Mouse (Mus musculus): ENCODE measurements around the gene Rasl11a. TPM values are rescaled to one million over a fixed set of nuclear protein-coding genes. Genes with fewer than 3 reads are reported as not detected.
A peak's percentile ranks its signal among the peaks of the same experiment; 100 is the strongest.

The Rasl11a gene
- total RNA-seq, 1 experiment from 2014 or later: 1.2 TPM

DNA sequence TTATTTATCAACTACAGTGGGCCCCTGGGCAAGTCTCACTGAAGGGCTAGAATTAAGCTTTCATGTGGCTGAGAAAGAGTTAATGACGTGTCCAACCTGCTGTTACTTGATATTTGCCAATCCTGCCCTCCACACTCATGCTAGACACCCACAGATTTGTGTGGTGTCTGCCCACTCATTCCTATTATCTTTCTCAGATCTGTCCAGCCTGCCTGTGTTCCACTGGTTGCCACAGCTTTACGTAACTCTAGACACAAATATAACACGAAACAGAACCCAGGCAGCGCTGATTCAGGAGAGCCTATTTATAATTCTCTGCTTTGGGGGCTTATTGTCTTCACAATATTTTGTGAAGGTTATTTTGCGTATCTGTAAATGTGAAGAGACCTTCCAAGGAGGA, 3.6 kb upstream of the Rasl11a start:
- ATAC-seq (replicated peaks; ENCODE audit: low read depth, poor library complexity, severe bottlenecking): no peak

DNA sequence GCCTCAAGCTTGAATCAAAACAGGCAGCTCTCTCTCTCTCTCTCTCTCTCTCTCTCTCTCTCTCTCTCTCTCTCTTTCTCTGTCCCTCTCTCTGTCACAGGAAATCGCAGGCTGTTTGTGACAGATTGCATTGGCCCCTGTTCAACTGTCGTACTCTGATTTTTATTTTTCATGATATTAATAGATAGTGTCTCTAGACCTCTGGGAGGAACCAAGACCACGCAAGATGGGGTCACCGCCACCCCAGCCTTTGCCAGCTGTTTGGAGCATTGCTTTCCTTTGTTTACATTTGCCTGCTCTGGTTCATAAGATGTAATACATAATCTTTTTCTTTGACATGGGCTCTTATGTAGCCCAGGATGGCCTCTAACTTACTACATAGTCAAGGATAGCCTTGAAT, 2.9 kb upstream of the Rasl11a start:
- ATAC-seq (replicated peaks; ENCODE audit: low read depth, poor library complexity, severe bottlenecking): no peak

DNA sequence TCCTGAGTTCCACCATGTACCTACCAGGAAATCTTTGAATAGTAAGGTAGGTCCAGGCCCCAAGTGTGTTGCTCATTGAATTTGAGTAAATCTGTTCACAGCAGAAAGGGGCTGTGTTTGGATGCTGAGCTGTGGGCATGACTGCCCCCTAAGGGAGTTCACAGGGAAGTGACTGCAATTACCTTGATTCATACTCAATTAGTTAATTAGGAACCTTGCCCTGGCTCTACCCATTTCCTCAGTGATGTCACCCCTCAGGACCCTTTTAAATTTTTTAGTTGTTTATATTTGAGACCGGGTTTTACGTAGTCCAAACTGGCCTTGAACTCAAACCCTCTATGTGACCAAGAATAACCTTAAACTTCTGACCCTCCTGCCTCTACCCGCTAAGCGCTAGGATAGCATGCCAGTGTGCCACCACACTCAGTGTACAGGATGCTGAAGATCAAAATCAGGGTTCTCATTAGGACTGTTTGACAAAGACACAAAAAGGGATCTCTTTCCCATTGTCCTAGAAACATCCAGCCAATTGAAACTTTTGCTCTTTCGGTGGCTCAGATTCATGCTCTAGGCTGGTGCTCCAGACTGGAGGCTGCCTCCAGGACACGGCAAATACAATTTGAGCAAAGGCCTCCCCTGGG, 450 bp upstream of the Rasl11a start:
- ATAC-seq (replicated peaks; ENCODE audit: low read depth, poor library complexity, severe bottlenecking): peak; percentile 40; the same call in 1 of the 2 replicates

DNA sequence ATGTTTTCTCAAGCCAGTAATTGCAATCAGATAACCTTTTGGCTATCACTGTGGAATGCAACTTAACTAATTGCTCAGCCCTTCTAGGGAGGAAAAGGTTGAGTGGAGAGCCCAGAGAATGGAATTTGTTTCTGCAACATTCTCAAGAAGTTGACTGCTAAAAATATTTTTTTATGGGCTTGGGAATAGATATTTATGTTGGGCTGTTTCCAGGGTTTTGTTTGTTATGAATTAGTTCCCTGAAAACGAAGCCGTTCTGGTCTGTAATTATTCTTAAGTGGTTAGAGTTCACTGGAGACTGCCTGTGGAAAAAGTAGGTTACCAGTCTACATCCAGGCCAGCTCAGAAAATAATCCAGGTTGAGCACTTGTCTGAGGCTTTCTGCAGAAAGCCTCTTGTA, 1.6 kb downstream of the Rasl11a start:
- no peak for ATAC-seq (replicated peaks; ENCODE audit: low read depth, poor library complexity, severe bottlenecking)

DNA sequence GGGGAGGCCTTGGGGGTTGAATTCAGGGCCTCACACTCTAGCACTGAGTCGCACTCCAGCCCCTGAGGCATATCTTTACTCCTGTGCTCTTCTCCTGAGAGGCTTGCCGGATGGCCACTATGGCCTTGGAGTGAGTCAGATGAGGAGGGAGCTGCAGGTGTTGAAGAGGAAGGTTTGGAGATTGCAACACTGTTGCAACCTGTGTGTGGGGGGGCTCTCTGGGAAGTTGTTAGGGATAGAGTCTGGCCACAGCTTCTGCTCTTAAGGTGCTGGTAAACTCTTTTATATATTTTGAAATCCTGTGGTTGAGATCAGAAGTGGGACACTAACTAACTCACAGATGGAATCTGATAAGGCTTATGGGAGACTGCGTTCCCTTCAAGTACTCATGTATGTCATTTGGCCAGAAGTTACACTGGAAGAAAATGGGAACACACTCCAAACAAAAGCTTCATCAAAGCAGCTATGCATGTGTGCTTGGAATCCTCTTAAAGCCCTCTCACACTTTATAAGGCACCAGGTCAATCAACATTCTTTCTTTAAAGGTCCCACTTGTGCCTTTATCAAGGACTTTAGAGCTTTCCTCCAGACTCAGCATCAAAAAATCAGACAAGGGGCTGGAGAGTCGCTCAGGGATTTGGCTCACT, 4.2 kb downstream of the Rasl11a start:
- ATAC-seq (replicated peaks; ENCODE audit: low read depth, poor library complexity, severe bottlenecking): 0 out of 2 replicates have a peak, but pooled peaks have one; percentile 3

DNA sequence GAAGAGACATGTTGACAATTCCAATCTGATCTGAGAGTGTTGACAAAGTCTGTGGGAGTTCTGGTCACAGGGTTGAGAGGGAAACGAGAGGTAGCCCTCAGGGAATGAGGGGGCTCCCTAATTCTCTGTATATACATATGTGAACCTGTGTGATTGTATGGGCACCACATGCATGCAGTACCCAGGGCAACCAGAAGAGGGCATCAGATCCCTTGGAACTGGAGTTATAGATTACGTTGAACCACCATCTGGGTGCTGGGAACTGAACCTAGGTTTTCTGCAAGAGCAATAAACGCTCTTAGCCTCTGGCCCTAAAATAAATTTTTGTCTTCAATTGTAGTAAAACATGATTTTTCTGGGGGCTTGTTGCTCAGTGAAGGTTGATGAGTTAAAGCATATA, 11.2 kb downstream of the Rasl11a start:
- ATAC-seq (replicated peaks; ENCODE audit: low read depth, poor library complexity, severe bottlenecking): no peak

DNA sequence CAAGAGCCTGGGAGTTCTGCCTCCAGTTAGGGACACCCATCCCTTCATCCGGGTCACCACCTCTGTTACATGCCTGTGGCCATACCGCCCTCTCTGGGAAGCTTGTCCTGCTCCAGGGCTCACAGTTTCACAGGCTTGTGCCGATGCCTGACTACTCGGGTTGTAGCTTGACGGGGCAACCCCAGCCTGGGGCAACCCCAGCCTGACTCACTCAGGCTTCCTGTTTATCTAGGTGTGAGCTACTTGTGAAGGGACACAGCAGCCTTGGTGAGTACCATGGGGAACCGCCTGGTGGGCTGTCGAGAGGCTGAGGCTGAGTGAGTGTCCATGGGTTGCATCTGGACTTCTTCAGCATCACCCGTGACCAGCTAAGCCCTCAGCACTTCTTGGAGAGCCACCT, 12.7 kb downstream of the Rasl11a start:
- no peak for ATAC-seq (replicated peaks; ENCODE audit: low read depth, poor library complexity, severe bottlenecking)

DNA sequence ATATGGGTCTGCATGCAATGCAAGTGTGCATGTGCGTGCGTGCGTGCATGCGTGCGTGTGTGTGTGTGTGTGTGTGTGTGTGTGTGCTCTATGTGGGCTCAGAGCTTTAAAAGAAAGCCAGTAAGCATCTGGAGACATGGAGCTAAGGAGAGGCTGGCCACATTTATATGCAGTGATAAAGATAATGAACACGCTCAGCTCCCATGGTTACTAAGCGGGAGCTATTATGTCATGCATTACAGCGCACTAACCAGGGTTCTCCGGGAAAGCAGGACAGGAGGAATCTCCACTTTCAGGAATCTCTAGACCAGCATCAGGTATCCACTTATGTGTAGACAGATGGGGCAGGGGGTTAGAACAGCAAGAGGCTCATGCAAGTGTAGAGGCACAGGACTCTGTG, 13.9 kb downstream of the Rasl11a start:
- ATAC-seq (replicated peaks; ENCODE audit: low read depth, poor library complexity, severe bottlenecking): no peak

DNA sequence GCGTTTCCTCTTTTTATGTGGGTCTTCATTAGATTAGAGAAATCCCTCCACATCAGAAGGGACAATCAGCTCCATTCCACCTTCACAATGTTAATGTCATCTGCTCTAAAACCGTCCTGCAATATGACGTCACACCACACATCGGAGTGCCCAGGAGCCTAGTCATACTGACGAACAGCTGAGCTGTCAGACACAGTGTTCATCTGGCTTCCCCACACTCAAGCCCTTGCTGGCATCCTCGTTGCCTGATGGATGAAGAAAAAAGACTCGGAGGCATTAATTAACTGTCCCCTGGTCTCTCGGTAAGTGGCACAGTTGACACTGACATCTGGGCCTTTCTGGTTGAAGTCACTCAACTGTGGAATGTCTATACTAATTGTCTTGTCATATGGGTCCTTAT, 14.4 kb downstream of the Rasl11a start:
- ATAC-seq (replicated peaks; ENCODE audit: low read depth, poor library complexity, severe bottlenecking): no peak

DNA sequence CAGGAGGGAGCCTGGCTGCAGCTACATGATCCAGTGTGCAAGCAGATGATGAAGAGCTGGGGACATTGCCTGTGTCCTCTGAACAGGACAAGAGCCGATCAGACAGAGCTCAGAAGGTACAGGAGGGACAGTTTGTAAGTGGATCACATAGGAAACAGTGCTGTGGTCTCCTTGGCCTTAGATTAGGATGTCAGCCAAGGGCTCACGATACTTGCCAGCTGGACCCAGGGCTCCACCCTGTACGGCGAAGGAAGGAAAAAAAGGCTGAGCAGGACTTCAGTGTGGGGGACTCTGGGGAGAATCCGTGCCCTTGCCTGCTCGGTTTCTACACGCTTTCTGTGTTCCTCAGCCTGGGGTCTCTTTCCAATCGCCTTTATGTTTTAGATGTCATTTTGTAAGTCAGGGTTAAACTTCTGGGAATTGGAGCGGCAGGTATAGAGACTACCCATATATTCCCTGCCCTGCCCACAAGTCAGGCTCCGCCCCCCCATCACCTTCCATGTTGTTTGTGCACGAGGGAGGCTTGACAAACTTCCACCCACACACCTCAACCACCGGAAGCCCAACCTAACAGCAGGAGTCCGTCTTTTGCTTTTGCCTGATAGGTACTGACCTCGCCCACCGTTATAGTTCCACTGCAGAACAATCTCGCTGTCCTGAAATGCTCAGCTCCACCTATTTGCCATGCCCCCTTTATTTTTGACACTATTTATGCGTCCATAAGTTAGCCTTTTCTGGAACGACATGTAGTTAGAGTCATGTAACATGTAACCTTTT, 15.5 kb downstream of the Rasl11a start:
- 0 out of 2 replicates have a peak, but pooled peaks have one; percentile 29 for ATAC-seq (replicated peaks; ENCODE audit: low read depth, poor library complexity, severe bottlenecking)

DNA sequence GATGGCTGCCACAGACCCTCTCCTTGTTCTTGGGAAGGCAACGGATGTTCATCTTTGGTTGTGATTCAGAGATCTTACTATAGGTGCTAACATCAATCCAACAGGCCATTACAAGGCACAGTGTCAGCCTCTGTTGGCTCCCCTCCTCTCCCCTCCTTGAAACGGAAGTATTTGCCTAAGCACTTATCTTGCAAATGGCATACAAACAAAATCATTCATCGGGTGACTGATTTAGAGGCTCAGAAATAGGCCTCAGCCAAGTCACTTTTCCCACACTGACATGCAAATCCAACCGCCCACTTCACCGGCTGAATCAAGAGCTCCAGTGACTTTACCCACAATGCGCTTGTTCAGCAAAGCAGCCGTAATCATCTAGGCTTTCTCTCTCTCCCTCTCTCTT, 16.7 kb downstream of the Rasl11a start:
- ATAC-seq (replicated peaks; ENCODE audit: low read depth, poor library complexity, severe bottlenecking): no peak

DNA sequence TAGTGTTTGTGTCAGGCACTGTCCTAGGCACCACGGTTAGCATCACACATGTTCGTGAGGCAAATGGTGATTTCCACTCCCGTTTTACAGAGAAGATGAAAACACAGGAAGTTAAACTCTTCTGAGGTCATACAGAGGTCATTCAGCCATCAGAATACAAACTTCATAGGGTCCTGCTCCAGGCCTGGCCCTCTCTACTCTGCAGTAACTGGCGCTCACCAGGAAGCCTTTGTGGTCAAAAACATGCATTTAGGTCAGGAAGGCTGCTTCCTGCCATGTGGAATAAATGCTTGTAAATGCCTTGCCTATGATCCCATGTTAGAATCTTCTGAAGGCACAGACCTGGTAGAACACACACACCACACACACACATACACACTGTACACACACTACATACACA, 20.6 kb downstream of the Rasl11a start:
- ATAC-seq (replicated peaks; ENCODE audit: low read depth, poor library complexity, severe bottlenecking): no peak

DNA sequence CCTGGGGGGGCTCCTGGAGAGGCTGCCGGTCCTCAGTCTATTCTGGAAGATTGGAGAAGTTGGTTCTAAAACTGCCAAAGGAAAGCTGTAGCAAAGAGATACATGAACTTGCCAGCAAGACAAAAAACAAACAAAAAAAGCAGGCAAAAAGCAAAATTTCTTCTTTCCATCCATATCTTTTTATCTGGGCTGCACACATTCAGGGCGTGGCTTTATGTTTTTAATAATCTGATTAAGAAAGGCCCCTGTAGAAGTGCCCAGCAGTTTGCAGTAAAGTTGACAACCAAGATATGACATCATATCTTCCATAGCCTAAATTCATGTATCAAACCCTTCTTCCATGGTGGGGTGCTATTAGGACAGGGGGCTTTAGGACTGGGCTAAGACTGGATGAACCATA, 21.4 kb downstream of the Rasl11a start:
- no peak for ATAC-seq (replicated peaks; ENCODE audit: low read depth, poor library complexity, severe bottlenecking)

DNA sequence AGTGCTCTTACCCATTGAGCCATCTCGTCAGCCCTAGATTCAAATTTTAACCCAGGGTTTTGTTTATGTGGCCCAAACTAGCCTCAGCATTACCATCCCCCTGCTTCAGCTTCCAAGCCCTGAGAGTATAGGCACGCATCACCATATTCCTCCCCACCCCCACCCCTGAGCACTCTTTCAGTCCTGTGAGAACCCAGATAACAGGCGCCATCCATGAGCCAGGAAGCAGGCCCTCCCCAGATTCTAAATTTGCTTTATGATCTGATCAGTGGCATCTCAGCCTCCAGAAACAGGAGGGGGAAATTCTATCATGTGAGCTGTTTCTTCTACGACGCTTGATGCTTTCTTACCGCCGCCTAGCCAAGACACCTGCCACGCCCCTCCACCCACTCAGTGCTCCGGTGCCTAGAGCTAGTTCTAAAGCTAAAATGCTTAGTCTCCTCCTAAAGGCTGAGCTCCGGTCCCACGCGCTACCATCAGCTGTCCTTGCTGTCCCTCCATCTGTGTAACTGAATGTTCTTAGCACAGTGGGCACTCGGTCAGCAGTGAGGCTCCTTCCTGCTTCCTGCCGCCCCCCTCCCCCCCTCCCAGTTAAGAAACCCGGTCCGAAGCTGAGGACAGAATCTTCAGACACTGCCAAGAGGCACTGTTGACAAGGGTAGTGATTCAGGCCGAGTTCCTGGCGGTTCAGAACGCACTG, 22.5 kb downstream of the Rasl11a start:
- peak; percentile 87 for ATAC-seq (replicated peaks; ENCODE audit: low read depth, poor library complexity, severe bottlenecking)

DNA sequence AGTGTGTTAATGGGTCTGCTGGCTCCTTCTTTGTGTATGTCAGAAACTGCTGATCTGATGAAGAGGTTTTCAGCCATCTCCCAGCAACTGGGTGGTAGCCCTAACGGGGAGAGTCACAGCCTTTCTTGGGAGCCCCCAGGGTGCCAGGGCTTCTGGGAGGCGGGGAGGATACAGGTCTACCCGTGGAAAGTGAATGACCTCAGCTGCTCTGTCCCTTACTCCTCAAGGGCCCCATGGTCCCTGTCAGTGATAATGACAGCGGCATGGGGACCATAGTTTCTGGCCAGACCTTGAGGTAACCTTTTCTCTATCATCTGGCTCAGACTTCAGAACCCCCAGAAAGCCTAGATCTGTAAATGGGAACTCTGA, 23.1 kb downstream of the Rasl11a start:
- ATAC-seq (replicated peaks; ENCODE audit: low read depth, poor library complexity, severe bottlenecking): no peak

DNA sequence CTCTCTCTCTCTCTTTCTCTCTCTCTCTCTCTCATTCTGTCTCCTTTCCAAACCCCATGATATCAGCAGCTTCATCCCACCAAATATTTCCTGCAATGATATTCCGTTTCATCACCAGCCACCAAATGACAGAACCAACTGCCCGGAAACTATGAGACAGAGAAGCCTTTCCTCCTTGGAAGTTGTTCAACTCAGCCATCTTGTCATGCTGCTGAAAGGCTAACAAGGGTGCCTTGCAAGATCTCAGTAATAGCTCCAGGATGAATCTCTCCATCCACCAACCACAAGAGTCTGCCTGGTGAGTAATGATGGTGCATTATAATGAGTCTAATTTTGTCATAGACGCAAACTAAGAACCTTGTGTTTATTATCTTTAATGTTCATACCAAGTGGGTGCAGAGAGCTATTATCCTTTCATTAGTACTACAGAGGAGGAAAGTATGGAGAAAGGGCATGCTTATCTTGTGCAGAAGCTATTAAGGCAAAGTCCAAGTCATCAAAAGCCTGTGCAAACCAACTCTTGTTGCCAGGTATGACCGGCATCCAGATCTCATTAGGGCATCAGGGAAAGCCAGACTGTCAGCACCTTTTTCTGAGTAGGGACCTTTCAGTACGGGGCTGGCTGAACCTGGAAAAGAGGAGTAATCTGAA, 28.2 kb downstream of the Rasl11a start:
- ATAC-seq (replicated peaks; ENCODE audit: low read depth, poor library complexity, severe bottlenecking): no peak

DNA sequence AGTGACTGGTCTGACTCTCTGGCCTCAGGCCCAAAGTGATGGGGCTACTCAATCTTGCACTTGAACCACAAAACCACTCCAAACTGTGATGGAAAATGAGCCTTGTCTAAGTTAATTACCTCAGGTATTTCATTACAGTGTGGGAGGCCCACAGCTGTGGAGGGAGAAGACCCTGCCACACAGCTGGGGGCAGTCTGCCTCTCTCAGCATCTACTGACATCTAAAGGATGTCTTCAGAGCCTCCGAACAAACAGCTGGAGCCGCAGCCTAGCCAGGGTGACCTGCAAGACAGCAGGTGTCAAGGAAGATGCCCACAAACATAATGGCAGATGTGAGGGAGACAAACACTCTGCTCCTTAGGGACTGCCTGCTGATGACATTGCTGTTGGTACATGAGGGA, 31.2 kb downstream of the Rasl11a start:
- no peak for ATAC-seq (replicated peaks; ENCODE audit: low read depth, poor library complexity, severe bottlenecking)

DNA sequence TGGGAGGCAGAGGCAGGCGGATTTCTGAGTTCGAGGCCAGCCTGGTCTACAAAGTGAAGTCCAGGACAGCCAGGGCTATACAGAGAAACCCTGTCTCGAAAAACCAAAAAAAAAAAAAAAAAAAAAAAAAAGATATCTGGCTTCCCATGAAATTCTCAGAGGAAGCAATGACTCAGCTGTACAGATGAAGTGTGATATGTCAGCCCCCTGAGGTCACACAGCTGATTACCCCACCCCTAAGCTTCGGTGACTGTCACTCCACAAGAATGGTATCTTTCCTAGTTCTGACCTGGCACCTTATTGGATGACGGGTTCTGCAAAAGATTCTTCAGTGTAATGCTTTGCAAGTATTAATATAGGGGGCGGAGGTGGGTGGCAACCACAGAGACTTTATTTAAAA, 33.0 kb downstream of the Rasl11a start:
- ATAC-seq (replicated peaks; ENCODE audit: low read depth, poor library complexity, severe bottlenecking): peak; percentile 70

DNA sequence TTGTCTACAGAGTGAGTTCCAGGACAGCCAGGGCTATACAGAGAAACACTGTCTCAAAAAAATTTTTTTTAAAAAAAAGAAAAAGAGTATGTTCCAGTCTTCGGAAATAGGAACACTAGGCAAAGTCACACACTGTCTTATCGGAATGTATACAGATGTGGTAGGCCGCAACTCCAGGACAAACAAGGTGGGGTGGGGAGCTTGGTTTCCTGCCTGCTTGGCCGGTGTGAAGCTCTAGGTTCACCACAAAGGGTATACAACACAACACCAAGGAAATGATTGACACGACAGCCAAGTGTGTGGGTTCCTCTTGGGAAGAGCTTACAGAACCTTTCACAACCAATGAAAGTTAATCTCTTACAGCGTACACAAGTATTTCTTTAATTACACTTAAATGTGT, 37.4 kb downstream of the Rasl11a start:
- ATAC-seq (replicated peaks; ENCODE audit: low read depth, poor library complexity, severe bottlenecking): peak; percentile 86

DNA sequence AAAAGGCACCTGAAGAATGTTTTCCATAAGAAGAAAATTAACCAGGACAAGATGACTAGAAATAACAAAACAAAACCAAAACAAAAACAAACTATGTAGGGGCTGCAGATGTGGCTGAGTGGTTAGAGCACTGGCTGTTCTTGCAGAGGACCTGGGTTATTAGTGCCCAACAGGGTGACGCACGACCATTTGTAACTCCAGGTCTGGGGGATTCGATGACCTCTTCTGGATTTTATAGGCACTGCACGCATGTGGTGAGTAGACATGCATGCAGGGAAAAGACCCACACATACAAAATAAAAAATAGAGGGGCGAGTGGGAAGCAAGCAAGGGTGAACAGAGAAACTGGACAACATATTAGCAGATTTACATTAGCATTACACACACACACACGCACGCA, 38.2 kb downstream of the Rasl11a start:
- ATAC-seq (replicated peaks; ENCODE audit: low read depth, poor library complexity, severe bottlenecking): peak; percentile 56; the same call in 1 of the 2 replicates
